Mouse (Mus musculus) erythroblast, embryonic 14.5 days (primary cell): Measurements from ENCODE around the gene Rhoc.

Source experiments
- GATA1 ChIP-seq: IDR thresholded peaks from 2 replicates; pipeline ENCODE4 v1.6.1; 2012; ENCODE audit warnings: low read length, inconsistent platforms, mixed read lengths
- TAL1 ChIP-seq: IDR thresholded peaks from 3 replicates; pipeline ENCODE4 v1.6.1; 2012; ENCODE audit warnings: low read length, inconsistent platforms, mixed read lengths

DNA sequence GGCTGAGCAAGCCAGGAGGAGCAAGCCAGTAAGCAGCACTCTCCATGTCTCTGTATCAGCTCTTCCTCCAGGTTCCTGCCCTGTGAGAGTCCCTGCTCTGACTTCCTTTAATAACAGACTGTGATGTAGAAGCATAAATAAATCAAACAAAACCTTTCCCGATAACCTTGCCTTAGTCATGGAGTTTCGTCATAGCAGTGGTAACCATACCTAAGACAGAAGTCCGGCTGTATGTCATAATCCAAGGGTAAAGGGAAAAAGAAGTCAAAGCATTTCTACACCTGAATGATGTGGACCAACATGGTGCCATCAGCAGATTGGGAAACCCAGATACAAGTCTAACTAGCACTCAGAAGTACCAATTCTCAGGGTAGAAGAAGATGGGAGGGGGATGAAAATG, 47.6 kb downstream of the Rhoc start:
- TF ChIP-seq GATA1, result no peak
- no peak for TF ChIP-seq TAL1
